Mouse (Mus musculus) kidney, adult 2 months (tissue): ENCODE results near the gene Zfp961.
A peak's percentile ranks its signal among the peaks of the same experiment; 100 is the strongest.

Experiments used
- CTCF ChIP-seq: fragments of 200-500 bp; conservative IDR thresholded peaks from 2 replicates; pipeline ENCODE4 v1.5.1; 2011; ENCODE audit warnings: low read depth, mild to moderate bottlenecking, control low read depth, low read length, moderate library complexity, mixed read lengths; ENCODE audit not compliant: insufficient read depth, insufficient read length
- POLR2A ChIP-seq: fragments of 200-500 bp; IDR thresholded peaks from one replicate; pipeline ENCODE4 v1.6.1; 2011; ENCODE audit warnings: low read depth, low read length, control low read depth

- TF ChIP-seq CTCF (peak; percentile 64), POLR2A (peak; percentile 49)
These were observed 42.3 kb upstream of the Zfp961 start, which contains the start of the genes Zfp882 and Zfp617 for GRCm38 (mm10) chr8:71908309-71909261.
